Mouse (Mus musculus) left cerebral cortex, adult 2 months (tissue): ENCODE measurements at regions not wholly inside any gene's neighbourhood (a gene's known extent, or its start where the extent isn't known, plus 50 kb on each side); places are given as distances from the start of the nearest gene placed in this dataset.
A peak's percentile ranks its signal among the peaks of the same experiment; 100 is the strongest.

ENCODE experiments used
- DNase-seq, 2 experiments: peaks; one replicate each; pipeline ENCODE4 v3.0.0; 2021 to 2022; ENCODE audit warnings: low spot score in 2 of 2, mixed read lengths in 1 of 2; ENCODE audit errors: extremely low spot score in 1 of 2
- H3K27ac ChIP-seq: fragments of 200-600 bp; 2 replicates; pipeline ENCODE4 v1.8.1; 2022
- H3K4me3 ChIP-seq: fragments of 200-600 bp; 2 replicates; pipeline ENCODE4 v1.8.1; 2022
- CTCF ChIP-seq: fragments of 200-600 bp; IDR thresholded peaks from 2 replicates; pipeline ENCODE4 v1.8.1; 2022; ENCODE audit warnings: antibody characterized with exemption, mild to moderate bottlenecking, moderate library complexity
- intact Hi-C: fragments of 180-260 bp; cut with DNase I; formaldehyde crosslinking; loops from one replicate; pipeline ENCODE4 v1.15.1; 2025

DNA sequence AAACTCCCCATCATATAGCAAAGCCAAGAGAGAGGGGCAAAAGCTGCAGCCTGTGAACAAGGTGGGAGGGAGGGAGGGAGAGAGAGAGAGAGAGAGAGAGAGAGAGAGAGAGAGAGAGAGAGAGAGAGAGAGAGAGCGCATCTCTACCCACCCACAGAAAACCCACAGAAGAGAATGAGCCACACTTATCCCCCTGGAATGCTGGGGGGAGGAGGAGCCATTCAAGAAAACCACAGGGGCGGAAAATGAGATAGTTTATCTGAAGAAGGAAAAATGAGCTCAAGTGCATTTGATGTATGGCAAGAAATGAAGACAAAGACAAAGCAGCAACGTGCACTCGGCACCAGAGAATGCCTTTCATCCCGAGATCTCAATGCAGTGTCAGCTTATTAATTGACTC lies 94.8 kb upstream of the Igfbp7 start:
- Histone ChIP-seq H3K27ac (no peak overlapping the region), H3K4me3 (no peak overlapping the region)
- intact Hi-C loops: no loop called here
- no peak for TF ChIP-seq CTCF
- peak in 1 of 2 experiments; percentile 20 for DNase-seq

DNA sequence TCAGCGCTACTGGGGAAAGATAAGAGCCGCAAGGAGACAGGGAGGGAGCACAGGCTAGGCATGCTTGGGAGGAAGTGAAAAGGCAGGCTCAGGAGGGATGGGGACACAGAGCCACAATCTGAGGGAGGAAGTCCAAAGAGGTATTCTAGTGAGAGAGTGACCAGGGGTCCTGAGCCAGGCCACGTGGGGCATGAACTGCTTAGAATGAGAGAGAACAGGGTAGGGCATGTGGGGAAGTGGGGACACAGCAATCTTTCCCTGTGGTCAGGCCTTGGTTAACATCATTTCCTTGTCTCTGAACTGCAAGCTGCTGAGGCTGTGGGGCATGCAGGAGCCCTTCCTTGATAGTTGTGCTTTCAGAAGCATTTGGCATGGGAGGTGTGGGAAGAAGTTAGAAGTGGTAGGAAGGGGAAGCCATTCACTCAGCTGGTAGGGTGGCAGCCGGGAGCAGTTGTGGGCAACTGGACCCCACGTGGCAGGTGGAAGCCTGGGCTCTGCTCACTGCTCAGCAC lies 92.2 kb upstream of the Igfbp7 start:
- TF ChIP-seq CTCF: no peak
- H3K27ac ChIP-seq: no peak overlapping the region
- intact Hi-C loops: no loop called here
- no peak overlapping the region for H3K4me3 ChIP-seq
- no peak for DNase-seq

DNA sequence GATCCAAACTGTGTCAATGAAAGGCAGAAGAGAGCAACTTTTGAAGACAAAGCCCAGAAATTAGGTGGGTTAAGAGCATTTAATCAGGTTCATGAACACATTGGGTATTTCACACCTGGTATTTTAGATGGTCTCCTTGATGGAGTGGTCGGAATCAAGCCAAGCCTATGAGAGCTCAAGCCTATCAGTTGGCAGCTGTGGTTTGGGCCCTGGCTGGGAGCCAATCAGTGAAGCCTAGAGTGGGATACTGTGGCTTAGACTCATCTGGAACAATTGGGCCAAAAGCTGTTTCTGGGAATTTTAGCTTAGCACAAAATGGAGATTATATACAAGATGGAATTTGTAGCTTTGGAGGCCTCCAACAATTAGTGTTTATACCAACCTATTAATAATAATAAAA lies 86.8 kb upstream of the Igfbp7 start:
- Histone ChIP-seq H3K27ac (no peak overlapping the region), H3K4me3 (no peak overlapping the region)
- no peak for TF ChIP-seq CTCF
- DNase-seq: no peak
- intact Hi-C loops: no loop called here

DNA sequence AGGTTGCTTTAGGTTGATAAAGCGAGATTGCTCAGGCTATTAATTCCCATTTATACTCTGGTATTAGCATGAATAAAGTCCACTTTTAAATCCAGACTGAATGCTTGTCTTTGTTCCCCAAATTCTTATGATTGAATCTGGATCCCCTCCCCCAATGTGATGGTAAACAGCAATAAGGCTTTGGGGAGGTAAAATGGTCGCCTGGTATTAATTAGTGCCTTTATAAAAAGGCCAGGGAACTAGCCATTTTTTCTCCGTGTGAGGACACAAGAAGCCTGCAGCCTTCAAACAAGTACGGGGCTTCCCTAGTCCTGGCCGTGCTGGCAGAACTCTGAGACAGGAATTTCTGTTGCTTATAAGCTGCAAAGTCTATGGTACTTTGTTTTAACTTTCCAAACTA lies 81.1 kb upstream of the Igfbp7 start:
- no peak for DNase-seq
- TF ChIP-seq CTCF: no peak
- intact Hi-C loops: no loop called here
- H3K4me3 ChIP-seq: no peak overlapping the region
- no peak overlapping the region for H3K27ac ChIP-seq

DNA sequence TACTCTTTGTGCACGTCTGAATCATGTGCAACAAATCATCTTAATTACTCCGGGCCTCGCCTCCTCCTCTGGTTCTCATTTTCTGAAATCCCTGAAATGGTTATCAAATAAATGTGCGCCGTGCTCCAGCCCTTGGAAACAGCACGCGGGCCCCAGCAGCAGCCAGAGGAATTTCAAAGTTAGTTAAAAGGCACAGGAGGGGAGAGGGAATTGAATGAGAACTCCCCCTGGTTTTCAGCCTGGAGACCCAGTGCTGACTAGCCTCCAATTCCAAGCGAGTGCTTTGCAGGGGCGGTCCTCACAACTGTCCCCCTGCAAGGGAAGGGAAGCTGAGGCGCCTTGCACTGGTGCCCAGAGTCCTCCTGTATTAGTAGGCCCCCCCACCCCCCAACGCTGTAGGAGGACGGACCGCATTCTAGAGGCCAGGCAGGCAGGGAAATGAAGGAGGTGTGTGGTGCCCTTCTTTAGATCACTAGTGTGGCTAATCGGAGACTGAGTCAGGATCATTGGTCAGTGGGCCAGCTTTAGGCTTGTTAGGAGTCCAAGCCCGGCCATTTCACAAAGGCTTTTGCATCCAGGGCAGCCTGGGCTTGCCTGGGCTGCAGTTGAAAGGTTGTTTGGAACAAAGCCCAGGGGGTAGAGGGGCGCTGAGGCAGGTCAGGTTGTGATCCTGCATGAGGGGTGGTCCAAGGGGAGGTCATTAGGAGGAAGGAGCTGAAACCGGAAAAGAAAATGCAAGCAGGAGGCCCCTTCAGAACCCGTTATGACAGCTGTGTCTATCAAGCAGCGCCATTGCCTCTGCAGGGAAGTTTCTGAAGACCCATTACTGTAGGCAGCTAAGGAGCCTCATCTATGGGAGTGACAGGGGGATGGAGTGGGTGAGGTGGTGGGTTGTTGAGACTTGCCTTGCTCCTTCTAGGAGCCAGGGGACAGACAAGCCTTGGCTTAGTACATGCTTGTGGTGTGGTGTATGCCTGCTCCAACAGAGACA lies 80.3 kb upstream of the Igfbp7 start:
- DNase-seq: peak in 1 of 2 experiments; percentile 23
- Histone ChIP-seq H3K4me3 (peak overlapping the region; percentile 22), H3K27ac (no peak overlapping the region)
- TF ChIP-seq CTCF: no peak
- intact Hi-C loops: no loop called here

DNA sequence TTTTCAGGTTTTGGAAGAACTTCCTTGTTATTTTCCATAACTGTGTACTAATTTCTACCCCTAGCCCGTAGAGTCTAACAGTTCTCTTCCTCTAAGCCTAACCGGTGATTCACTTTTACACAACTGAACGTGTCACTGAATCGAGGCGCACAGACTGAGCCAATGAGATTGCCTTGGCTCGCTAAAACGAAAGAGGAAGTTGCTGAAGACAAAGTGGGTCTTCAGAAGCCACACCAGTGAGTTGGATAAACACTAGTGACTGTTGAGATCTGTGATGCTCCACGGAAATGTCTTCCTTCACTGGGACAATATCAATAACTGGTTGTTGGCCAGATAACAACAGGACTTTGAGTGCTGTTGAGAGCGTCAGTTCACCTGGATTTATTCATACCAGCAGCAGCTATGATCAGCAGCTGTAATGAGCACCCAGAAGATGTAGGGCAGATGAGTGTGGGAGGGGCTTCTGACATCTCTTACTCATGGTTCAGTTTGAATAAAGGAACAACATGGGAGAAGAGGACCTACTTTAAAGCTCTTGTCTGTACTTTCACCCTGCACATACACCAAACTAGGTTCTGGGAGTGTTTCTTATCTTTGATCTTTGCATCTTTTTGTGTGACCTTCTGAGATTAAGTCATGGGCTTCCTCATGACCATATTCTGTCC lies 75.3 kb upstream of the Igfbp7 start:
- H3K4me3 ChIP-seq: no peak overlapping the region
- no peak for TF ChIP-seq CTCF
- intact Hi-C loops: no loop called here
- no peak for DNase-seq
- H3K27ac ChIP-seq: no peak overlapping the region

DNA sequence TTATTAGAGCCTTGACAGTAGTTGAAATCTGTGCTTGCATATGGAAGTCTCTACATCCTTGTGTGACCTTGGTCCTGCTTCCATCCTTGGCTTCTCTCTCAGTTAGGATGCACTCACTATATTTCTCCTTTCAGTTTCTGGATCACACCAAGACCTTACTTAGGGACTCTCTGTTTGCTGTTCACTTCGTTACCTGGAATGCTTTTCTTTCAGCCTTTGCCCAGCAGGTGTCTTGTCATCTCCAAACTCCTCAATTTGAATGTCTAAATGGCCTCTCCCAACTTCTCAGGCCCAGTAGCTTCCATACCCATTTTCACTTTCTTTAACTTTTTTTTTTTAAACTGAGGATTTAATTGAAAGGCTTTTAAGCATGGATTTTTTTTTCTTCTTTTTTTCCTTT lies 74.0 kb upstream of the Igfbp7 start:
- intact Hi-C loops: no loop called here
- TF ChIP-seq CTCF: no peak
- H3K27ac ChIP-seq: no peak overlapping the region
- no peak overlapping the region for H3K4me3 ChIP-seq
- no peak for DNase-seq

DNA sequence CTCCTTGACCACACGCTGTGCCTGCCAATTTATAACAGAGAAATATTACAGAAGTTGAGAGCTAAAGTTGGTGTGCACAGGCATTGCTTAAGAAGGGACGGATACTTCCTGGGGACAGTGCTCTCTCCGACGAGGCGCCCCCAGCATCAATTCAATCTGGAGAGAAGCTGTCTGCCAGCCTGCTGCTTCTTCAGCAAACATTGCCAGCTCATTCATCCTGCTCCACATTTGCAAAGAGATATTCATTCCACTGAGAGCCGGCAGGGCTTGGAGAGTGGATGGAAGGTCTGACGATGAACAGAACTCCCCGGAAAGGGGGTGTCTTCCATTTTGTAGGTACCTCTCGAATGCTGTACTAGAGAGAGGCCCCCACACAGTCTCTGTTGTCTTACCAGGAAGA lies 70.0 kb upstream of the Igfbp7 start:
- no peak; the same call in 1 of the 2 replicates for TF ChIP-seq CTCF
- Histone ChIP-seq H3K4me3 (no peak overlapping the region), H3K27ac (no peak overlapping the region; the same call in 1 of the 2 replicates)
- no peak for DNase-seq
- intact Hi-C loops: no loop called here

DNA sequence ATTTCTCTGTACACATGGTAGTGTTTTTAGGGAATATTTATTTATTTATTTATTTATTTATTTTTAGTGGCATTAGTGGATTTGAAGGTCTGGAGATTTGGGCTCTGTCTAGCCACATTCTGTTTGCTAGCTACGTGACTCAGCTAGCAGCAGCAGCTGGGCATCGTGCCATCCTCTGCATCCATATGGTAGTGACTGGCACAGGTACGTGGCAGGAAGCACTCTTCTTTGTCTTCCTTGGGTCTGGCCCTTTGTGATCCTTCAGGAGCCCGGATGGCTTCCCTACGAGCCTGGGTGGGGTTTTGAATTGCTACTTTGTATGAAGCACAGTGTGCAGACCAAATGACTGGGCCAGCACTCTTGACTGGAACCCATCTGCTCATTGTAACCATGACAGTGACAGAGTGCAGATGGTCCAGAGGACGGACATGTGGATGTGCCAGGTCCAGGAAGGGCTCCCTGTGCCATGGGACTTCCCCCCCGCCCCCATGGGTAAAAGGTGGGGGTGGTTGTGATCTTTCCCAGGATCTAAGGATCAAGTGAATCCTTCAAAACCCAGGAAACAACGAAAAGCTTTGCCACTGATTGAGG lies 66.2 kb upstream of the Igfbp7 start:
- Histone ChIP-seq H3K27ac (no peak overlapping the region), H3K4me3 (no peak overlapping the region)
- TF ChIP-seq CTCF: no peak
- intact Hi-C loops: no loop called here
- DNase-seq: peak in 1 of 2 experiments; percentile 43

DNA sequence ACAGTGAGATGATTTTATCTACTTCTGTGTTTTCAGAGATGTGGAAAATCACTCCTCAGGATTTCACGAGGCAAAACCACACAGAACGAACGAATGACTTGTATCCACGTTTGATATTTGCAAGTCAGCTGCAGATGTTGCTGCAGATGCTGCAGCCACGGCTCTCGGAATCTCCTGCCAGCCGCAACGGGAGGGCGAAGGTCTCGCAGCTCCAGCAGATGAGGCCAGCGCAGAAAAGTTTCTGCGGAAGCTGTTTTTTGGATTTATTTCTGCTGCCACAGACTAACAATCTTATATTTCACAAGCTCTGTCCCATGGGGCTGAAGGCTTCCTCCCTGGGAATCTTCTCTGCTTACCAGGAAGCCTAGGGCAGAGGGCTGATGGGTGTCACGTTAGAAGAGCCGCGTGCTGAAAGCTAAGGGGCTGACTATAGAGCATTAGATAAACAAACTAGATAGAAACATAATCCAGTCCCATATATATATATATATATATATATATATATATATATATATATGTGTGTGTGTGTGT lies 61.5 kb upstream of the Igfbp7 start:
- no peak for DNase-seq
- TF ChIP-seq CTCF: no peak
- intact Hi-C loops: no loop called here
- H3K27ac ChIP-seq: no peak overlapping the region
- no peak overlapping the region for H3K4me3 ChIP-seq

DNA sequence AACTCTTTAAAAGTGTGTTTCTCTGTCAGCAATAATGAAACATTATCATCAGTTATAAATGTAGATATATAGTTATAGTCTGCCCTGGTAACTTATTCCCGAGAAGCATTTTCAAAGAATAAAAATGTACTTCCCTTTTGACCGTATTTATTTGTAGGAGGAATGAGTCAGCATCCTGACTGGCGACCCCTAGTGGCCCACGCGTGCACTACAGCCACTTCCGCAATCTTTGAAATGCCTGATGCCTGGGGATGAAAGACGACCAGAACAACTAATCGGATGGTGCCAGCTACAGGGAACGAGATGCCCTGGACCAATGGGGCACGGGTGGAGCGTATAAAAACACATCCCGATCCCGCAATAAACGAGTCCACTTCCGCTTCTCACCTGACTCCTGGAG lies 60.6 kb upstream of the Igfbp7 start:
- no peak overlapping the region for H3K27ac ChIP-seq
- intact Hi-C loops: no loop called here
- peak; percentile 80 for TF ChIP-seq CTCF
- DNase-seq: peak; percentile 40 to 49
- H3K4me3 ChIP-seq: no peak overlapping the region
